Comparison of ENCODE assay signal across 26 mouse cellular contexts in genomic region chr12:15160478-15160998, GRCm38 (mm10).
A peak's percentile ranks its signal among the peaks of the same experiment; 100 is the strongest.
DNase-seq lines count a peak whose midpoint lies in the region; ATAC-seq and TF ChIP-seq lines count a peak whose summit lies in the region.
"Had no signal": no experiment of that assay in that cellular context is flagged by ENCODE, and none has a peak within 500 bp of the region (broad histone marks: within the 10 kb centered on the region; RNA-seq: fewer than 3 reads in every experiment).

No protein-coding gene starts in this region.

- no peak overlapping the region for H3K27ac ChIP-seq in intestine, embryonic 15.5 days
- H3K27ac ChIP-seq in intestine, postnatal 0 days (ENCODE audit: low read depth, low read length), result no peak overlapping the region
- H3K27ac ChIP-seq in stomach, embryonic 15.5 days, result no peak overlapping the region
- H3K27ac ChIP-seq in stomach, postnatal 0 days (replicated peaks), result no peak overlapping the region
- H3K27ac ChIP-seq: embryonic facial prominence, embryonic 10.5 days; embryonic facial prominence, embryonic 12.5 days; forebrain, embryonic 10.5 days; forebrain, embryonic 12.5 days had no signal

- no peak overlapping the region for H3K4me2 ChIP-seq in intestine, embryonic 15.5 days (replicated peaks)
- no peak overlapping the region for H3K4me2 ChIP-seq in intestine, postnatal 0 days (replicated peaks; ENCODE audit: low read depth)
- no peak overlapping the region for H3K4me2 ChIP-seq in stomach, embryonic 15.5 days
- H3K4me2 ChIP-seq in stomach, postnatal 0 days (replicated peaks; ENCODE audit: low read depth), result no peak overlapping the region
- H3K4me2 ChIP-seq: embryonic facial prominence, embryonic 12.5 days; forebrain, embryonic 12.5 days had no signal

- no peaks in the 10 kb centered on the region for H3K9me3 ChIP-seq in intestine, embryonic 15.5 days
- no peaks in the 10 kb centered on the region for H3K9me3 ChIP-seq in intestine, postnatal 0 days (ENCODE audit: control insufficient read depth)
- no peaks in the 10 kb centered on the region for H3K9me3 ChIP-seq in stomach, embryonic 15.5 days
- no peaks in the 10 kb centered on the region for H3K9me3 ChIP-seq in stomach, postnatal 0 days (ENCODE audit: control insufficient read depth, low read length)
- H3K9me3 ChIP-seq: embryonic facial prominence, embryonic 10.5 days; embryonic facial prominence, embryonic 12.5 days; forebrain, embryonic 10.5 days; forebrain, embryonic 12.5 days; G1E had no signal

- no peak overlapping the region for H3K9ac ChIP-seq in intestine, embryonic 15.5 days
- no peak overlapping the region for H3K9ac ChIP-seq in intestine, postnatal 0 days (ENCODE audit: low read depth, low read length)
- H3K9ac ChIP-seq in stomach, embryonic 15.5 days, result no peak overlapping the region
- H3K9ac ChIP-seq in stomach, postnatal 0 days (ENCODE audit: low read length), result no peak overlapping the region
- H3K9ac ChIP-seq: embryonic facial prominence, embryonic 12.5 days; forebrain, embryonic 12.5 days had no signal

- 63% methylated on average over 2 of the region's 2 CpGs for WGBS in intestine, embryonic 15.5 days
- WGBS in intestine, postnatal 0 days, result 49% methylated on average over 2 of the region's 2 CpGs
- 61% methylated on average over 2 of the region's 2 CpGs for WGBS in stomach, embryonic 15.5 days
- WGBS in stomach, postnatal 0 days, result 57% methylated on average over 2 of the region's 2 CpGs

- no peak for TF ChIP-seq CTCF in intestine, postnatal 0 days (IDR thresholded peaks at IDR 0.05; ENCODE audit: low read depth)
- TF ChIP-seq CTCF in stomach, postnatal 0 days (IDR thresholded peaks at IDR 0.05; ENCODE audit: low read depth), result no peak

- H3K36me3 ChIP-seq in intestine, embryonic 15.5 days, result no peaks in the 10 kb centered on the region
- H3K36me3 ChIP-seq in intestine, postnatal 0 days (ENCODE audit: control insufficient read depth, insufficient read depth), result no peaks in the 10 kb centered on the region
- no peaks in the 10 kb centered on the region for H3K36me3 ChIP-seq in stomach, embryonic 15.5 days
- no peaks in the 10 kb centered on the region for H3K36me3 ChIP-seq in stomach, postnatal 0 days (ENCODE audit: control insufficient read depth, insufficient read depth, low read length)
- H3K36me3 ChIP-seq: embryonic facial prominence, embryonic 10.5 days; embryonic facial prominence, embryonic 12.5 days; forebrain, embryonic 10.5 days; forebrain, embryonic 12.5 days; G1E had no signal

- H3K27me3 ChIP-seq in intestine, embryonic 15.5 days (replicated peaks), result no peaks in the 10 kb centered on the region
- no peaks in the 10 kb centered on the region for H3K27me3 ChIP-seq in intestine, postnatal 0 days (replicated peaks; ENCODE audit: control insufficient read depth, insufficient read depth, low read length)
- no peaks in the 10 kb centered on the region for H3K27me3 ChIP-seq in stomach, embryonic 15.5 days (replicated peaks)
- no peaks in the 10 kb centered on the region for H3K27me3 ChIP-seq in stomach, postnatal 0 days (ENCODE audit: control insufficient read depth, insufficient read depth, low read length)
- H3K27me3 ChIP-seq: CH12.LX; embryonic facial prominence, embryonic 12.5 days; forebrain, embryonic 12.5 days; Patski had no signal

- no peak overlapping the region for H3K4me3 ChIP-seq in intestine, embryonic 15.5 days (replicated peaks)
- H3K4me3 ChIP-seq in intestine, postnatal 0 days (ENCODE audit: low read depth, low read length), result no peak overlapping the region
- no peak overlapping the region for H3K4me3 ChIP-seq in stomach, embryonic 15.5 days (replicated peaks)
- no peak overlapping the region for H3K4me3 ChIP-seq in stomach, postnatal 0 days (ENCODE audit: low read depth, low read length)
- H3K4me3 ChIP-seq: embryonic facial prominence, embryonic 10.5 days; embryonic facial prominence, embryonic 12.5 days; erythroblast, embryonic 14.5 days; forebrain, embryonic 10.5 days; forebrain, embryonic 12.5 days had no signal

- H3K4me1 ChIP-seq in intestine, embryonic 15.5 days (replicated peaks), result no peaks in the 10 kb centered on the region
- H3K4me1 ChIP-seq in intestine, postnatal 0 days (replicated peaks; ENCODE audit: control insufficient read depth, insufficient read depth, low read length), result no peaks in the 10 kb centered on the region
- H3K4me1 ChIP-seq in stomach, embryonic 15.5 days, result no peaks in the 10 kb centered on the region
- H3K4me1 ChIP-seq in stomach, postnatal 0 days (replicated peaks; ENCODE audit: control insufficient read depth, insufficient read depth), result no peaks in the 10 kb centered on the region
- H3K4me1 ChIP-seq: embryonic facial prominence, embryonic 10.5 days; embryonic facial prominence, embryonic 12.5 days; forebrain, embryonic 10.5 days; forebrain, embryonic 12.5 days had no signal

- TF ChIP-seq EP300 in stomach, postnatal 0 days (optimal IDR thresholded peaks at IDR 0.05), result no peak

- peak; percentile 70; the same call in 1 of the 2 replicates for ATAC-seq in intestine, embryonic 15.5 days
- peak; percentile 38; the same call in 1 of the 2 replicates for ATAC-seq in intestine, postnatal 0 days
- ATAC-seq in stomach, embryonic 15.5 days (ENCODE audit: insufficient read depth, low FRiP score, low read depth), result peak; percentile 82
- peak; percentile 56; the same call in 1 of the 2 replicates for ATAC-seq in stomach, postnatal 0 days (ENCODE audit: low FRiP score, low TSS enrichment)
- no peak for ATAC-seq in erythroblast, adult 5-6 weeks (replicated peaks; ENCODE audit: low FRiP score, poor library complexity, severe bottlenecking)
- no peak for ATAC-seq in activated CD4-positive, CD25-positive, alpha-beta regulatory T cell, adult 4 months
- ATAC-seq: CD4-positive, CD25-positive, alpha-beta regulatory T cell, adult 4 months; forebrain, embryonic 14.5 days; forebrain, embryonic 16.5 days; Patski had no signal

- DNase-seq in stomach, postnatal 0 days (ENCODE audit: low spot score), result no peak
- DNase-seq in adrenal gland, postnatal 14 days, result no peak
- DNase-seq: adrenal gland, adult 8-10 months; adrenal gland, postnatal 25 days; B cell, adult 2 months; cerebellum, adult 11 months; cerebellum, adult 18-20 months; cerebellum, adult 8-10 months; cerebellum, adult 9-11 months; cerebellum, postnatal 14 days had no signal

Comparison
In these comparisons a context has a peak if more than half of its experiments do, and no peak if none do; other contexts are left out.
1. ATAC-seq: peak in intestine, embryonic 15.5 days (single experiment), intestine, postnatal 0 days (single experiment), stomach, embryonic 15.5 days (single experiment) and stomach, postnatal 0 days (single experiment); none in erythroblast, adult 5-6 weeks (single experiment) and activated CD4-positive, CD25-positive, alpha-beta regulatory T cell, adult 4 months (single experiment).